Mouse (Mus musculus) heart, postnatal 0 days (tissue): Measurements from ENCODE around the gene Mlh1. TPM values are rescaled to one million over a fixed set of nuclear protein-coding genes. Genes with fewer than 3 reads are reported as not detected.

Experiments
- ATAC-seq: fragments of 200-750 bp; cut with Nextera tagmentation; 2 replicates; pipeline ENCODE4 v1.8.0; 2017; ENCODE audit warnings: low read depth, moderate number of reproducible peaks, moderate library complexity; ENCODE audit not compliant: insufficient read depth
- DNase-seq: peaks from one replicate; pipeline ENCODE4 v3.0.0-alpha.2; 2016; ENCODE audit warnings: low spot score
- H3K27ac ChIP-seq: fragments of 300-500 bp; sonication (generic); 2 replicates; pipeline ENCODE4 v1.5.1; 2014; ENCODE audit warnings: low read depth, mild to moderate bottlenecking
- H3K27me3 ChIP-seq: fragments of 300-500 bp; sonication (generic); 2 replicates; pipeline ENCODE4 v1.6.1; 2014; ENCODE audit warnings: low read length, mixed read lengths; ENCODE audit not compliant: control insufficient read depth, insufficient read depth
- H3K36me3 ChIP-seq: fragments of 300-500 bp; sonication (generic); replicated peaks from 2 replicates; pipeline ENCODE4 v1.6.1; 2014; ENCODE audit warnings: low read length, mixed read lengths; ENCODE audit not compliant: control insufficient read depth, insufficient read depth
- H3K4me1 ChIP-seq: fragments of 300-500 bp; sonication (generic); 2 replicates; pipeline ENCODE4 v1.6.1; 2014; ENCODE audit warnings: antibody characterized with exemption; ENCODE audit not compliant: control insufficient read depth, insufficient read depth
- H3K4me2 ChIP-seq: fragments of 300-500 bp; sonication (generic); 2 replicates; pipeline ENCODE4 v1.6.1; 2014; ENCODE audit warnings: low read depth, mild to moderate bottlenecking, low read length, moderate library complexity
- H3K4me3 ChIP-seq: fragments of 300-500 bp; sonication (generic); 2 replicates; pipeline ENCODE4 v1.5.1; 2014; ENCODE audit warnings: low read depth, low read length
- H3K9ac ChIP-seq: fragments of 300-500 bp; sonication (generic); replicated peaks from 2 replicates; pipeline ENCODE4 v1.6.1; 2014; ENCODE audit warnings: low read depth, low read length, mixed read lengths
- H3K9me3 ChIP-seq: fragments of 300-500 bp; sonication (generic); replicated peaks from 2 replicates; pipeline ENCODE4 v1.6.1; 2016; ENCODE audit warnings: low read length; ENCODE audit not compliant: control insufficient read depth
- CTCF ChIP-seq: IDR thresholded peaks from 2 replicates; pipeline ENCODE4 v1.5.1; 2016; ENCODE audit warnings: antibody characterized with exemption, control low read depth, low read depth
- EP300 ChIP-seq: IDR thresholded peaks from 2 replicates; pipeline ENCODE4 v1.6.1; 2016; ENCODE audit warnings: antibody characterized with exemption, low read depth
- WGBS: fragments of 180-500 bp; shearing (Covaris S2); extraction: QIAGEN DNeasy Blood & Tissue Kit; methylation state at CpG from one replicate; pipeline ENCODE4 v1.1.7; 2014; 5-methylcytosine and 5-hydroxymethylcytosine counted together
- polyA plus RNA-seq: library from polyadenylated mRNA; unstranded; fragments of >200 nt; fragmentation: Nextera tagmentation; extraction: Ambion mirVana; gene quantifications from 2 replicates; pipeline ENCODE4 v1.2.1, GENCODE M21; 2015
- total RNA-seq: library from RNA; depleted of rRNA; stranded (reverse); fragments of >200 nt; gene quantifications from 2 replicates; pipeline ENCODE4 v1.2.3, GENCODE M21; 2014; ENCODE audit warnings: low replicate concordance

The Mlh1 gene
- total and polyA plus RNA-seq, 2 experiments from 2014 or later = 18.4 to 19.7 TPM

DNA sequence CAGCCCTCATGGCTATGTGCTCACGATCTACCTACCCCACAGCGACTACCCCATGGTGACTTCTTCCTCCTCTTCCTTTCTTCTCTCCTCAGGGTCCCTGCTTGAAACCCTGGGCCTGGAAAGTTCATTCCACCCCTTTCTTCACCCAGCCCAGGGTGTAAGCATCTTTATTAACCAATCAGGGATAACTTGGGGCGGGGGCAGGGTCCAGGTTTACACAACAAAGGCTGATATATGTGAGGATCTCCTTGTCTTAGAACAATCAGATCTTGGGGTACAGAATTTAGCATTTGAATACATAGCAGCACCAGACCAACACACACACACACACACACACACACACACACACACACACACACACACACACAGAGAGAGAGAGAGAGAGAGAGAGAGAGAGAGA, 13.5 kb upstream of the Mlh1 start:
- ATAC-seq (no peak), DNase-seq (no peak)
- H3K9me3 ChIP-seq = no peaks in the 10 kb centered on the region
- TF ChIP-seq EP300 (no peak), CTCF (no peak)
- WGBS = 74% methylated on average over 3 of the region's 3 CpGs
- no peak overlapping the region for H3K4me2 ChIP-seq
- H3K36me3 ChIP-seq = no peaks in the 10 kb centered on the region
- H3K4me1 ChIP-seq = peaks cover 11% of the 10 kb centered on the region
- no peaks in the 10 kb centered on the region for H3K27me3 ChIP-seq
- H3K27ac ChIP-seq = no peak overlapping the region
- no peak overlapping the region for H3K4me3 ChIP-seq
- H3K9ac ChIP-seq = no peak overlapping the region

GRCm38 (mm10) chr9:111275156-111275555, 3.6 kb upstream of the Mlh1 start:
- DNase-seq = no peak
- TF ChIP-seq CTCF (no peak), EP300 (no peak)
- no peak for ATAC-seq
- 7% methylated on average over 1 of the region's 1 CpGs for WGBS
- H3K36me3 ChIP-seq = peaks cover 23% of the 10 kb centered on the region
- H3K9ac ChIP-seq = 0 out of 2 replicates have a peak overlapping the region, but pooled peaks have one; percentile 33
- no peaks in the 10 kb centered on the region for H3K27me3 ChIP-seq
- H3K9me3 ChIP-seq = no peaks in the 10 kb centered on the region
- H3K27ac ChIP-seq = no peak overlapping the region
- H3K4me1 ChIP-seq = peaks cover 34% of the 10 kb centered on the region
- peak overlapping the region; percentile 78 for H3K4me2 ChIP-seq
- H3K4me3 ChIP-seq = peak overlapping the region; percentile 87

- peak overlapping the region; percentile 87 for H3K4me3 ChIP-seq
- TF ChIP-seq EP300 (no peak), CTCF (no peak)
- no peaks in the 10 kb centered on the region for H3K9me3 ChIP-seq
- peak overlapping the region; percentile 78 for H3K4me2 ChIP-seq
- peaks cover 14% of the 10 kb centered on the region for H3K36me3 ChIP-seq
- no peak for ATAC-seq
- 41% methylated on average over 1 of the region's 1 CpGs for WGBS
- H3K27ac ChIP-seq = no peak overlapping the region
- H3K27me3 ChIP-seq = no peaks in the 10 kb centered on the region
- H3K4me1 ChIP-seq = peaks cover 34% of the 10 kb centered on the region
- no peak for DNase-seq
- no peak overlapping the region; the same call in 1 of the 2 replicates for H3K9ac ChIP-seq
These were observed 2.4 kb upstream of the Mlh1 start for GRCm38 (mm10) chr9:111273958-111274357.

- peak overlapping the region; percentile 89 for H3K9ac ChIP-seq
- peak overlapping the region; percentile 78 for H3K4me2 ChIP-seq
- no peak for ATAC-seq
- no peaks in the 10 kb centered on the region for H3K27me3 ChIP-seq
- H3K9me3 ChIP-seq = no peaks in the 10 kb centered on the region
- H3K4me1 ChIP-seq = peaks cover 34% of the 10 kb centered on the region
- H3K4me3 ChIP-seq = peak overlapping the region; percentile 87
- TF ChIP-seq CTCF (no peak), EP300 (no peak)
- WGBS = 39% methylated on average over 15 of the region's 15 CpGs
- DNase-seq = no peak
- H3K36me3 ChIP-seq = peaks cover 7% of the 10 kb centered on the region
- peak overlapping the region; percentile 96 for H3K27ac ChIP-seq
These were observed 1.6 kb upstream of the Mlh1 start for GRCm38 (mm10) chr9:111272996-111273785.

GRCm38 (mm10) chr9:111272356-111272755, 765 bp upstream of the Mlh1 start:
- Histone ChIP-seq H3K9me3 (no peaks in the 10 kb centered on the region), H3K27ac (peak overlapping the region; percentile 96), H3K4me1 (peaks cover 34% of the 10 kb centered on the region), H3K4me2 (peak overlapping the region; percentile 78), H3K27me3 (no peaks in the 10 kb centered on the region), H3K36me3 (peaks cover 2% of the 10 kb centered on the region), H3K4me3 (peak overlapping the region; percentile 87), H3K9ac (peak overlapping the region; percentile 89)
- DNase-seq (peak; percentile 15), ATAC-seq (no peak)
- WGBS = 4% methylated on average over 19 of the region's 19 CpGs
- no peak for TF ChIP-seq EP300
- TF ChIP-seq CTCF = no peak
